Mouse (Mus musculus) E14TG2a.4 (cell line): ENCODE data around the gene Tet3.

ENCODE experiments used
- CTCF ChIP-seq: conservative IDR thresholded peaks from 2 replicates; pipeline ENCODE4 v1.5.1; 2014; ENCODE audit warnings: low read length
- NANOG ChIP-seq: IDR thresholded peaks from 2 replicates; pipeline ENCODE4 v1.6.1; 2014; ENCODE audit warnings: borderline replicate concordance, low read length, mixed read lengths
- POU5F1 ChIP-seq: IDR thresholded peaks from 2 replicates; pipeline ENCODE4 v1.6.1; 2014; ENCODE audit warnings: low read length, borderline replicate concordance

- TF ChIP-seq POU5F1 (no peak), NANOG (no peak), CTCF (no peak)
These were observed 42.4 kb downstream of the Tet3 start for GRCm38 (mm10) chr6:83416261-83417103.
